Mouse (Mus musculus) forebrain, embryonic 11.5 days (tissue): ENCODE measurements around the gene Cd79b. TPM values are rescaled to one million over a fixed set of nuclear protein-coding genes. Genes with fewer than 3 reads are reported as not detected.

Experiments
- polyA plus RNA-seq: library from polyadenylated mRNA; unstranded; fragments of >200 nt; fragmentation: Nextera tagmentation; extraction: Ambion mirVana; gene quantifications from 2 replicates; pipeline ENCODE4 v1.2.1, GENCODE M21; 2014

Cd79b gene
- polyA plus RNA-seq, 1 experiment from 2014 or later: 0.79 TPM

Other genes with a start within 250 kb of the Cd79b start
- 8.8 and 9.9 TPM in 2 replicates for gene Taco1, start 248.7 kb downstream of the Cd79b start, polyA plus RNA-seq
- 20.6 and 23.5 TPM in 2 replicates for gene Map3k3, start 230.1 kb downstream of the Cd79b start, polyA plus RNA-seq
- gene Gm10840, start 153.9 kb downstream of the Cd79b start, polyA plus RNA-seq: 1.2 TPM in 1 of 2 replicates, not detected in the other
- 309 and 337 TPM in 2 replicates for gene Limd2, start 153.9 kb downstream of the Cd79b start, polyA plus RNA-seq
- gene Strada, start 112.6 kb downstream of the Cd79b start, polyA plus RNA-seq: 41.8 and 43.6 TPM in 2 replicates
- gene Ccdc47, start 98.4 kb downstream of the Cd79b start, polyA plus RNA-seq: 70.9 and 74.1 TPM in 2 replicates
- 109 and 111 TPM in 2 replicates for gene Ddx42, start 97.8 kb downstream of the Cd79b start, polyA plus RNA-seq
- gene Ftsj3, start 58.7 kb downstream of the Cd79b start, polyA plus RNA-seq: 70.1 and 71.1 TPM in 2 replicates
- gene Psmc5, start 58.6 kb downstream of the Cd79b start, polyA plus RNA-seq: 368 and 384 TPM in 2 replicates
- gene Smarcd2, start 41.8 kb downstream of the Cd79b start, polyA plus RNA-seq: 27.2 and 27.7 TPM in 2 replicates
- 0.15 and 0.29 TPM in 2 replicates for gene Tcam1, start 38.1 kb downstream of the Cd79b start, polyA plus RNA-seq
- gene Gh, start 12.9 kb downstream of the Cd79b start, polyA plus RNA-seq: not detected in 2 replicates
- 0.11 TPM in 1 of 2 replicates, not detected in the other for gene Scn4a, start 38.5 kb upstream of the Cd79b start, polyA plus RNA-seq
- not detected in 2 replicates for gene Prr29, start 50.7 kb upstream of the Cd79b start, polyA plus RNA-seq
- 13.3 and 14.1 TPM in 2 replicates for gene Icam2, start 73.3 kb upstream of the Cd79b start, polyA plus RNA-seq
- 5.6 and 7.9 TPM in 2 replicates for gene Ern1, start 173.1 kb upstream of the Cd79b start, polyA plus RNA-seq